Mouse (Mus musculus): ENCODE measurements around the gene Wipf3. TPM values are rescaled to one million over a fixed set of nuclear protein-coding genes. Genes with fewer than 3 reads are reported as not detected.

The Wipf3 gene
- polyA plus RNA-seq, 1 experiment from 2014 or later: 1.1 TPM

DNA sequence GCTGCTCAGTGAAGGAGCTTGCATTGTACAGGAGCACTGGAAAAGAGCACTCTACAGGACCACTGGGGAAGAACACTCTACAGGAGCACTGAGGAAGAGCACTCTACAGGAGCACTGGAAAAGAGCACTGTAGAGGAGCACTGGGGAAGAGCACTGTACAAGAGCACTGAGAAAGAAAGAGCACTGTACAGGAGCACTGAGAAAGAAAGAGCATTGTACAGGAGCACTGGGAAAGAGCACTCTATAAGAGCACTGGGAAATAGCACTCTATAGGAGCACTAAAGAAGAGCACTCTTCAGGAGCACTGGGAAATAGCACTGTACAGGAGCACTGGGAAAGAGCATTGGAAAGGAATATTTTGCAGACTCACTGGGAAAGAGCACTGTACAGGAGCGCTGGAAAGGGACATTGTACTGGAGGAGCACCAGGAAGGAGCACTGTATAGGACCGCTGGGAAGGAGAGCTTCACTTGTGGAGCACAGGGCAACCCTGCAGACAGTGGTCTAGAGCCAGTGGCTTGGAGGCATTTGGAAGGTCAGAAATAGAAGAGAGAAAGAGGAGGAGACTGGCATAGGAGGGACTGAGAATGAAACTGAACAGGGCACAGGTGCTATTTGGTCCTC, 87.2 kb downstream of the Wipf3 start:
- Histone ChIP-seq H3K27ac (no peak overlapping the region), H3K9me3 (no peaks in the 10 kb centered on the region), H3K9ac (no peak overlapping the region), H3K4me3 (replicated peaks) (no peak overlapping the region), H3K36me3 (no peaks in the 10 kb centered on the region), H3K27me3 (replicated peaks) (no peaks in the 10 kb centered on the region), H3K4me2 (replicated peaks) (no peak overlapping the region), H3K4me1 (replicated peaks) (no peaks in the 10 kb centered on the region)
- no peak for ATAC-seq
- 91% methylated on average over 2 of the region's 2 CpGs for WGBS

DNA sequence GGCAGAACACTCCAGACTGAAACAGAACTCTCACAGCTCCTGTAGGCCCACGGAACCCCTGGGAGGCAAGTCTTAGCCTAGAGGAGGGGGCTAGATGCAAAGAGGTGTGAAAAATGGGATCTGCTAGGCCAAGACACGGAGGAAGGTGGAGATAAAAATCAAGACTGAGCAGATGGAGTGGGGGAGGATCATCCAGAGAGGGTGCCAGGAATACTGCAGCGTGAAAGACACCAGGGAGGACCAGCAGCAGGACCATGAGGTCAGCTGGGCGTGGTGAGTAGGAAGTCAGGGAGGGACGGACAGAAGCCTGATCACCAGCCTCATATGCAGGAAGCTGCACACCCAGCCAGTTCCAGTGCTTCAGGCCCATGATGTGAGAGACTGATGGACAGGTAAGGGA, 89.4 kb downstream of the Wipf3 start:
- no peaks in the 10 kb centered on the region for H3K36me3 ChIP-seq
- H3K4me1 ChIP-seq (replicated peaks): no peaks in the 10 kb centered on the region
- H3K4me2 ChIP-seq (replicated peaks): no peak overlapping the region
- H3K4me3 ChIP-seq (replicated peaks): no peak overlapping the region
- H3K27me3 ChIP-seq (replicated peaks): no peaks in the 10 kb centered on the region
- WGBS: 66% methylated on average over 5 of the region's 5 CpGs
- no peak for ATAC-seq
- H3K9me3 ChIP-seq: no peaks in the 10 kb centered on the region
- H3K27ac ChIP-seq: no peak overlapping the region
- no peak overlapping the region for H3K9ac ChIP-seq

- WGBS: 81% methylated on average over 8 of the region's 8 CpGs
- no peaks in the 10 kb centered on the region for H3K36me3 ChIP-seq
- ATAC-seq: no peak
- H3K4me2 ChIP-seq (replicated peaks): no peak overlapping the region
- no peak overlapping the region for H3K9ac ChIP-seq
- H3K4me3 ChIP-seq (replicated peaks): no peak overlapping the region
- no peak overlapping the region for H3K27ac ChIP-seq
- H3K27me3 ChIP-seq (replicated peaks): no peaks in the 10 kb centered on the region
- no peaks in the 10 kb centered on the region for H3K4me1 ChIP-seq (replicated peaks)
- no peaks in the 10 kb centered on the region for H3K9me3 ChIP-seq
These were observed 99.3 kb downstream of the Wipf3 start for GRCm38 (mm10) chr6:54528666-54529065.

GRCm38 (mm10) chr6:54530182-54530581, 100.8 kb downstream of the Wipf3 start:
- no peak overlapping the region for H3K4me2 ChIP-seq (replicated peaks)
- no peaks in the 10 kb centered on the region for H3K36me3 ChIP-seq
- H3K9me3 ChIP-seq: no peaks in the 10 kb centered on the region
- ATAC-seq: no peak
- 86% methylated on average over 2 of the region's 2 CpGs for WGBS
- no peak overlapping the region for H3K4me3 ChIP-seq (replicated peaks)
- H3K27ac ChIP-seq: no peak overlapping the region
- H3K9ac ChIP-seq: no peak overlapping the region
- no peaks in the 10 kb centered on the region for H3K27me3 ChIP-seq (replicated peaks)
- no peaks in the 10 kb centered on the region for H3K4me1 ChIP-seq (replicated peaks)

GRCm38 (mm10) chr6:54531048-54531481, 101.7 kb downstream of the Wipf3 start:
- Histone ChIP-seq H3K27me3 (replicated peaks) (no peaks in the 10 kb centered on the region), H3K4me2 (replicated peaks) (no peak overlapping the region), H3K4me1 (replicated peaks) (no peaks in the 10 kb centered on the region), H3K4me3 (replicated peaks) (no peak overlapping the region), H3K9me3 (no peaks in the 10 kb centered on the region), H3K27ac (no peak overlapping the region), H3K36me3 (no peaks in the 10 kb centered on the region), H3K9ac (no peak overlapping the region)
- ATAC-seq: no peak
- 54% methylated on average over 8 of the region's 8 CpGs for WGBS

DNA sequence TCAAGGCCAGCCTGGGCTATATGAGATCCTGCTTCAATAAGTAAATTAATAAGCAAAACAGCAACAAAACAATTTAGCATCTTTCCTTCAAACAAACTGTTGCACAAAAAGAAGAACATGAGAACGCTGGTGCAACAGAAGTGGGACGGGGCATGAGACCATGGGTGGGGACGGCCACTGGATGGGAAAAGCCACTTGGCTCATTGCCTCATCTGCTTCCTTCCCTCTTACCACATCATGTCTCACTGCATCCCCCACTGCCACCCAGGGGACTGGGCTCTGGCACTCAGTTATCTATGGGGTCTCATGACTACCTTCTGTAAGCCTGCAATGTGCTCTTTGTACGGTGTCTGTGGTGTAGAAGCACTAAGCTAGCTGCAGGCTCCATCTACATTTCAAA, 106.1 kb downstream of the Wipf3 start:
- WGBS: 88% methylated on average over 4 of the region's 4 CpGs
- no peak overlapping the region for H3K4me3 ChIP-seq (replicated peaks)
- no peaks in the 10 kb centered on the region for H3K27me3 ChIP-seq (replicated peaks)
- no peak for ATAC-seq
- no peaks in the 10 kb centered on the region for H3K36me3 ChIP-seq
- no peaks in the 10 kb centered on the region for H3K9me3 ChIP-seq
- no peaks in the 10 kb centered on the region for H3K4me1 ChIP-seq (replicated peaks)
- no peak overlapping the region for H3K4me2 ChIP-seq (replicated peaks)
- H3K9ac ChIP-seq: no peak overlapping the region
- no peak overlapping the region for H3K27ac ChIP-seq

GRCm38 (mm10) chr6:54537053-54537452, 107.7 kb downstream of the Wipf3 start:
- Histone ChIP-seq H3K36me3 (no peaks in the 10 kb centered on the region), H3K4me3 (replicated peaks) (no peak overlapping the region), H3K9ac (no peak overlapping the region), H3K4me1 (replicated peaks) (no peaks in the 10 kb centered on the region), H3K27me3 (replicated peaks) (no peaks in the 10 kb centered on the region), H3K27ac (no peak overlapping the region), H3K9me3 (no peaks in the 10 kb centered on the region), H3K4me2 (replicated peaks) (no peak overlapping the region)
- ATAC-seq: no peak
- 82% methylated on average over 7 of the region's 7 CpGs for WGBS

- H3K27me3 ChIP-seq (replicated peaks): no peaks in the 10 kb centered on the region
These were observed 109.4 kb downstream of the Wipf3 start for GRCm38 (mm10) chr6:54538773-54539173.

DNA sequence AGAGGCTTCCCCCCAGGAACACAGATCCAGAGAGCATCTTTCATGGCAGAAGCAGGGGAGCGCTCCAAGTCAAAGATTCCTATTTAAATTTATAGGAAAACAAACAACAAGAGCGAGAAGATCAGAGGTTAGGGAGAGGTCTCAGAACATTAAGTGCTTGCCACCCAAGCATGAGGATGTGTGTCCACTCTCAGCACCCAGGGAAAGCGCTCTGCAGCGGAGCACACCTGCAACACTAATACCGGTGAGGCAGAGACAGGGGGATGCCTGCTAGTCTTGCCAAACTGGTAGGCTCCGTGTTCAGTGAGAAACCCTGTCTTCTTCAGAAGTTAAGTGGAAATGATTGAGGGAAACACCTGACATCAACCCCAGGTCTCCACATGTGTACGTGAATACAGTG, 110.0 kb downstream of the Wipf3 start:
- no peak for ATAC-seq
- WGBS: 85% methylated on average over 7 of the region's 7 CpGs
- H3K4me1 ChIP-seq (replicated peaks): no peaks in the 10 kb centered on the region

More at GRCm38 (mm10) chr6:54538773-54539173, 109.4 kb downstream of the Wipf3 start:
- no peak overlapping the region for H3K27ac ChIP-seq
- WGBS: 38% methylated on average over 3 of the region's 3 CpGs
- no peak for ATAC-seq
- H3K9me3 ChIP-seq: no peaks in the 10 kb centered on the region
- no peaks in the 10 kb centered on the region for H3K4me1 ChIP-seq (replicated peaks)
- no peak overlapping the region for H3K4me3 ChIP-seq (replicated peaks)
- H3K9ac ChIP-seq: no peak overlapping the region
- H3K36me3 ChIP-seq: no peaks in the 10 kb centered on the region
- H3K4me2 ChIP-seq (replicated peaks): no peak overlapping the region

DNA sequence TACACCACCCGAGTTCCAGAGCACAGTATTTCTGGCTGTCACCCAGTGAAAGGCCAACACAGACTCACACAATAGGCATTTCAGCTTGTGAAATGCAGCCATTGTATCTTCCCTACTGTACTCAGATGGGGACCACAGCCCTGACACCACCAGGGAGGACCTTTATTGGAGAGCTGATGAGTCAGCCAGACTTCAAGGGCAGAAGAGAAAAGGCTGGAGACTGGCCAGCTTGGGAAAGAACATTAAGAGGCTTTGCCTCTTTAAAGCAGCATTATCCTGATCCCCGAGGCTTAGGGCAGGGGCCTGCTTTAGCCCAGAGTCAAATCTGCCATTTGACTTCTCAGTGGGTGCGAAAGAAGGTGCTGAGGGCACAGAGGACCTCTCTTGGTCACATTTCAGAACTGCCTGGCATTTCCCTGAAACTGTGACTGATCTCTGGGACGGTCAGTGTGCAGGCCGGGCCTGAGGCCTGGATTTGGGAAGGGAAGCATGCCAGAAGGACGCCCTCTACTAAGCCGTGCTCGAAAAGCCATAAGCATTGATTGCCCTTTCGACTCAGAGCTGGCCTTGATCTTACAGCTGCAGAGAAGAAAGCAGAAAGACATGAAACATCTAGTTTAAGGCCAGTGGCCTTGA, 111.0 kb downstream of the Wipf3 start:
- 73% methylated on average over 9 of the region's 9 CpGs for WGBS

More for the DNA sequence above, 110.0 kb downstream of the Wipf3 start:
- Histone ChIP-seq H3K4me2 (replicated peaks) (no peak overlapping the region), H3K9ac (no peak overlapping the region), H3K27ac (no peak overlapping the region), H3K27me3 (replicated peaks) (no peaks in the 10 kb centered on the region), H3K9me3 (no peaks in the 10 kb centered on the region), H3K4me3 (replicated peaks) (no peak overlapping the region), H3K36me3 (no peaks in the 10 kb centered on the region)

DNA sequence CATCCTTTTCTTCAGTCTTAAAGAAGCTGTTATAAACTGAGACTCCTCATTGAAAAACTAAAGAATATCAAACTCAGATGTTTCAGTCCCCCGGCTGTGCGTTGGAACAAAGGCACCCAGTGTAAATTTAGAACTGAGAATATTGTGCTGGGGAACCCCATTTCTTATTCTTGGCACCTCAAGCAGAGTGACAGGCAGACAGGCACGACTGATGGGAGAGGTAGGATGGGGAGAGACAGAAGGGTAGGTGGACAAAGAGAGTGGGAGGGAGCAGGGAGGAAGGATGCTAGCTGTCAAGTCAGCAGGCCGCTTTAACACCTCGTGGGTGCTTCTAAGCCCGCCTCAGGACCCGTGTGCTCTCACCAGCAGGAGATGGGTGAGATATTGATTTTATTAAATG, 113.4 kb downstream of the Wipf3 start:
- Histone ChIP-seq H3K9me3 (no peaks in the 10 kb centered on the region), H3K4me2 (replicated peaks) (no peak overlapping the region)
- WGBS: 81% methylated on average over 7 of the region's 7 CpGs

More for the DNA sequence above, 111.0 kb downstream of the Wipf3 start:
- ATAC-seq: no peak
- no peaks in the 10 kb centered on the region for H3K36me3 ChIP-seq
- H3K4me3 ChIP-seq (replicated peaks): no peak overlapping the region
- no peak overlapping the region for H3K4me2 ChIP-seq (replicated peaks)
- no peaks in the 10 kb centered on the region for H3K27me3 ChIP-seq (replicated peaks)
- H3K27ac ChIP-seq: no peak overlapping the region
- H3K4me1 ChIP-seq (replicated peaks): no peaks in the 10 kb centered on the region
- H3K9ac ChIP-seq: no peak overlapping the region
- no peaks in the 10 kb centered on the region for H3K9me3 ChIP-seq

DNA sequence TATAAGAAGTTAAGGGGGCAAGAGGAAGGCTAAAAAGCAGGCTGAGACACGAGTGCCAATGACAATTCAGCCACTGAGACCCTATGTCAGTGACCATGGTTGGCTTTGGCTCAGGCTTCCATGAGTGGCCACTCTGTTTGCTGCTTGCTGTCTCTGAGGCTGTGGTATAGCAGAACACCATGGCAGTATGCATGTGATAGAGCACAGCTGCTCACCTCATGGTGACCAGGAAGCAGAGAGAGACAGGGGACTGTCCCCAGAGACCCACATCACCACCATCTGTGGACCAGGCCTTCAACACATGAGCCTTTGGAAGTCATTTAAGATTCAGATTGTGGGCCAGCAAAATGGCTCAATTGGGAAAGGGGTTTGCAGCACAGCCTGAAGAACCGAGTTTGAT, 114.2 kb downstream of the Wipf3 start:
- Histone ChIP-seq H3K27me3 (replicated peaks) (no peaks in the 10 kb centered on the region), H3K4me3 (replicated peaks) (no peak overlapping the region), H3K9ac (no peak overlapping the region), H3K27ac (no peak overlapping the region), H3K4me2 (replicated peaks) (no peak overlapping the region), H3K4me1 (replicated peaks) (no peaks in the 10 kb centered on the region), H3K36me3 (no peaks in the 10 kb centered on the region), H3K9me3 (no peaks in the 10 kb centered on the region)
- WGBS: 80% methylated on average over 2 of the region's 2 CpGs
- ATAC-seq: no peak

More for the DNA sequence above, 113.4 kb downstream of the Wipf3 start:
- Histone ChIP-seq H3K27ac (no peak overlapping the region), H3K9ac (no peak overlapping the region), H3K27me3 (replicated peaks) (no peaks in the 10 kb centered on the region), H3K4me3 (replicated peaks) (no peak overlapping the region), H3K36me3 (no peaks in the 10 kb centered on the region), H3K4me1 (replicated peaks) (no peaks in the 10 kb centered on the region)
- no peak for ATAC-seq
